Comparison of ENCODE assay signal across 7 mouse cellular contexts in genomic region chr6:146501866-146502804, GRCm38 (mm10). TPM values are rescaled to one million over a fixed set of nuclear protein-coding genes. Genes with fewer than 3 reads are reported as not detected.
A peak's percentile ranks its signal among the peaks of the same experiment; 100 is the strongest.
DNase-seq lines count a peak whose midpoint lies in the region; ATAC-seq lines count a peak whose summit lies in the region.

Itpr2 (minus strand) TSS chr6:146502223.

- peak; percentile 98 for ATAC-seq in intestine, embryonic 15.5 days
- peak; percentile 96 for ATAC-seq in midbrain, embryonic 11.5 days (ENCODE audit: low FRiP score)

- peak within 1 kb of the TSS; percentile 99 for H3K4me2 ChIP-seq in intestine, embryonic 15.5 days (replicated peaks)
- H3K4me2 ChIP-seq in midbrain, embryonic 11.5 days, result peak within 1 kb of the TSS; percentile 97

- peak within 1 kb of the TSS; percentile 80 for H3K4me3 ChIP-seq in intestine, embryonic 15.5 days (replicated peaks)
- H3K4me3 ChIP-seq in midbrain, embryonic 11.5 days (ENCODE audit: low read depth, low read length), result peak within 1 kb of the TSS; percentile 69

- WGBS in intestine, embryonic 15.5 days, result under 1% methylated on average over 69 of the region's 70 CpGs
- under 1% methylated on average over 70 of the region's 70 CpGs for WGBS in midbrain, embryonic 11.5 days

- DNase-seq in adrenal gland, adult 8-10 months, result peak; percentile 88
- DNase-seq in embryo, embryonic 11.5 days (ENCODE audit: low read depth, low spot score), result peak; percentile 63
- DNase-seq in gastrocnemius, postnatal 36 days, result peak; percentile 86 to 91
- peak; percentile 78 for DNase-seq in left cerebral cortex, postnatal 4 days
- DNase-seq in midbrain, embryonic 11.5 days (ENCODE audit: low spot score, missing footprints), result peak; percentile 97
- peak; percentile 77 for DNase-seq in skeletal muscle tissue, adult 2 months (ENCODE audit: low read depth, low spot score)

- H3K27ac ChIP-seq in intestine, embryonic 15.5 days, result peak within 1 kb of the TSS; percentile 60
- no peak within 1 kb of the TSS for H3K27ac ChIP-seq in midbrain, embryonic 11.5 days (ENCODE audit: low read depth, low read length)

- H3K36me3 ChIP-seq in intestine, embryonic 15.5 days, result no peaks in the 10 kb centered on the region
- H3K36me3 ChIP-seq in midbrain, embryonic 11.5 days (ENCODE audit: control insufficient read depth, insufficient read depth, low read length), result no peaks in the 10 kb centered on the region

- H3K27me3 ChIP-seq in intestine, embryonic 15.5 days (replicated peaks), result no peaks in the 10 kb centered on the region
- H3K27me3 ChIP-seq in midbrain, embryonic 11.5 days (ENCODE audit: control insufficient read depth, insufficient read depth, low read length), result peaks cover 7% of the 10 kb centered on the region; the same call in 1 of the 2 replicates

- H3K9me3 ChIP-seq in intestine, embryonic 15.5 days, result no peaks in the 10 kb centered on the region
- no peaks in the 10 kb centered on the region for H3K9me3 ChIP-seq in midbrain, embryonic 11.5 days (ENCODE audit: control insufficient read depth, low read length)

- 0 out of 2 replicates have a peak, but pooled peaks cover 3% of the 10 kb centered on the region for H3K4me1 ChIP-seq in intestine, embryonic 15.5 days (replicated peaks)
- no peaks in the 10 kb centered on the region; the same call in 1 of the 2 replicates for H3K4me1 ChIP-seq in midbrain, embryonic 11.5 days (ENCODE audit: control insufficient read depth, insufficient read depth, low read length)

- H3K9ac ChIP-seq in intestine, embryonic 15.5 days, result peak within 1 kb of the TSS; percentile 75
- peak within 1 kb of the TSS; percentile 54 for H3K9ac ChIP-seq in midbrain, embryonic 11.5 days (ENCODE audit: low read length)

- intact Hi-C loops in gastrocnemius, postnatal 36 days (cut with DNase I), result loop anchor here (5.0 kb wide), 1 partner anchor 75 kb away; the partner anchor contains the start of genes Fgfr1op2 and Ints13
- intact Hi-C loops in left cerebral cortex, postnatal 4 days (cut with DNase I), result no loop called here

RNA-seq across cellular contexts. Expression of gene Itpr2, which starts in this region (rescaled TPM):
- 10 to 100 TPM; 40.3 to 45.9 (median 42.7) TPM for total RNA-seq in adrenal gland, adult 8-10 months (2022)
- 1 to 10 TPM; 7.9 to 9.6 TPM for total RNA-seq in gastrocnemius, postnatal 36 days (2021)
- 8.8 and 10.0 TPM in 2 replicates for polyA plus RNA-seq in intestine, embryonic 15.5 days (2015; fragmentation: Nextera tagmentation; extraction: Ambion mirVana)
- 10 to 100 TPM; 11.3 to 12.9 TPM for total RNA-seq in left cerebral cortex, postnatal 4 days (2021)
- 3.9 and 4.5 TPM in 2 replicates for polyA plus RNA-seq in midbrain, embryonic 11.5 days (2014; fragmentation: Nextera tagmentation; extraction: Ambion mirVana)
